14 mouse cellular contexts compared by ENCODE assay signal in genomic region chr5:30198257-30198656, GRCm38 (mm10). TPM values are rescaled to one million over a fixed set of nuclear protein-coding genes. Genes with fewer than 3 reads are reported as not detected.
DNase-seq lines count a peak whose midpoint lies in the region; ATAC-seq lines count a peak whose summit lies in the region.
"Had no signal": no experiment of that assay in that cellular context is flagged by ENCODE, and none has a peak within 500 bp of the region (broad histone marks: within the 10 kb centered on the region; RNA-seq: fewer than 3 reads in every experiment).

No protein-coding gene starts in this region.

- 0 out of 2 replicates have a peak, but pooled peaks have one; percentile 47 for ATAC-seq in megakaryocyte, adult 5-6 weeks (ENCODE audit: poor library complexity, severe bottlenecking)
- no peak for ATAC-seq in erythroid progenitor cell, adult 5-6 weeks (replicated peaks; ENCODE audit: low FRiP score, poor library complexity, severe bottlenecking)
- ATAC-seq: midbrain, embryonic 16.5 days had no signal

- DNase-seq in 416B (ENCODE audit: low read depth), result peak; percentile 79
- peak; percentile 63 for DNase-seq in A20 (ENCODE audit: low read depth, low spot score)
- peak; percentile 16 for DNase-seq in c-Kit-positive CD71-negative TER-119-negative erythroid progenitor cells, embryonic 14.5 days (ENCODE audit: low read depth)
- DNase-seq in frontal cortex, postnatal 36 days (ENCODE audit: low spot score in 2 of 2), result no peak
- no peak for DNase-seq in adrenal gland, adult 8-10 months
- DNase-seq: adrenal gland, postnatal 10 days; cerebellum, postnatal 10 days; gastrocnemius, postnatal 10 days; layer of hippocampus, adult 9-11 months; left cerebral cortex, postnatal 4 days; right cerebral cortex, adult 18-20 months had no signal

RNA-seq across cellular contexts. Expression of gene Adgrf3, which starts 7.3 kb away (rescaled TPM):
- not detected in 2 replicates for total RNA-seq in megakaryocyte, adult 5-6 weeks (2015)
- not detected in 2 replicates for total RNA-seq in megakaryocyte, adult 5-6 weeks (2017)
- not detected for total RNA-seq in adrenal gland, adult 8-10 months (2022)
- not detected in 2 replicates for total RNA-seq in erythroid progenitor cell, adult 5-6 weeks (2015; ENCODE audit: low replicate concordance)
- total RNA-seq in erythroid progenitor cell, adult 5-6 weeks (2017; ENCODE audit: low replicate concordance), result not detected in 2 replicates
- total RNA-seq: gastrocnemius, postnatal 10 days; left cerebral cortex, postnatal 4 days had no signal

RNA-seq across cellular contexts. Expression of gene Selenoi, which starts 34.1 kb away (rescaled TPM):
- 16.1 and 17.2 TPM in 2 replicates for total RNA-seq in megakaryocyte, adult 5-6 weeks (2015)
- total RNA-seq in megakaryocyte, adult 5-6 weeks (2017), result 29.2 and 37.1 TPM in 2 replicates
- 10 to 100 TPM; 15.1 to 24.5 (median 20.4) TPM for total RNA-seq in adrenal gland, adult 8-10 months (2022)
- 11.3 and 18.7 TPM in 2 replicates for total RNA-seq in erythroid progenitor cell, adult 5-6 weeks (2015; ENCODE audit: low replicate concordance)
- total RNA-seq in erythroid progenitor cell, adult 5-6 weeks (2017; ENCODE audit: low replicate concordance), result 16.9 and 46.8 TPM in 2 replicates

RNA-seq across cellular contexts. Expression of gene Hadhb, which starts 43.2 kb away (rescaled TPM):
- total RNA-seq in megakaryocyte, adult 5-6 weeks (2015), result 44.1 and 50.8 TPM in 2 replicates
- total RNA-seq in megakaryocyte, adult 5-6 weeks (2017), result 56.8 and 66.5 TPM in 2 replicates
- total RNA-seq in adrenal gland, adult 8-10 months (2022), result 100 to 1,000 TPM; 412 to 817 (median 632) TPM
- total RNA-seq in erythroid progenitor cell, adult 5-6 weeks (2015; ENCODE audit: low replicate concordance), result 49.9 and 56.9 TPM in 2 replicates
- total RNA-seq in erythroid progenitor cell, adult 5-6 weeks (2017; ENCODE audit: low replicate concordance), result 34.8 and 61.0 TPM in 2 replicates

RNA-seq across cellular contexts. Expression of gene Hadha, which starts 43.3 kb away (rescaled TPM):
- 45.5 and 46.4 TPM in 2 replicates for total RNA-seq in megakaryocyte, adult 5-6 weeks (2015)
- 119 and 133 TPM in 2 replicates for total RNA-seq in megakaryocyte, adult 5-6 weeks (2017)
- total RNA-seq in adrenal gland, adult 8-10 months (2022), result 100 to 1,000 TPM; 363 to 446 (median 399) TPM
- total RNA-seq in erythroid progenitor cell, adult 5-6 weeks (2015; ENCODE audit: low replicate concordance), result 40.7 and 46.1 TPM in 2 replicates
- 166 and 215 TPM in 2 replicates for total RNA-seq in erythroid progenitor cell, adult 5-6 weeks (2017; ENCODE audit: low replicate concordance)

Comparison
In these comparisons a context has a peak if more than half of its experiments do, and no peak if none do; other contexts are left out.
1. DNase-seq: peak in 416B (single experiment), A20 (single experiment) and c-Kit-positive CD71-negative TER-119-negative erythroid progenitor cells, embryonic 14.5 days (single experiment); none in frontal cortex, postnatal 36 days (0 of 2) and adrenal gland, adult 8-10 months (single experiment).
2. RNA of gene Hadhb, which starts 43.2 kb away (total RNA-seq): 412 to 817 TPM in adrenal gland, adult 8-10 months; 44.1 to 66.5 TPM in megakaryocyte, adult 5-6 weeks and 34.8 to 61.0 TPM in erythroid progenitor cell, adult 5-6 weeks; every median in the first group is over 4 times any median in the second.